Mouse (Mus musculus) gastrocnemius, adult 8-10 months (tissue): ENCODE measurements around the gene Hhipl1. TPM values are rescaled to one million over a fixed set of nuclear protein-coding genes. Genes with fewer than 3 reads are reported as not detected.

ENCODE experiments used
- DNase-seq, 2 experiments: peaks; one replicate each; pipeline ENCODE4 v3.0.0; 2022; ENCODE audit warnings: low spot score in 2 of 2
- total RNA-seq, 4 experiments: library from RNA; stranded (reverse); gene quantifications; 2 replicates each; pipeline ENCODE4 v1.2.4; 2022

Gene Hhipl1
- total RNA-seq, 4 experiments from 2014 or later, result 0.44 to 0.74 (median 0.69) TPM

DNA sequence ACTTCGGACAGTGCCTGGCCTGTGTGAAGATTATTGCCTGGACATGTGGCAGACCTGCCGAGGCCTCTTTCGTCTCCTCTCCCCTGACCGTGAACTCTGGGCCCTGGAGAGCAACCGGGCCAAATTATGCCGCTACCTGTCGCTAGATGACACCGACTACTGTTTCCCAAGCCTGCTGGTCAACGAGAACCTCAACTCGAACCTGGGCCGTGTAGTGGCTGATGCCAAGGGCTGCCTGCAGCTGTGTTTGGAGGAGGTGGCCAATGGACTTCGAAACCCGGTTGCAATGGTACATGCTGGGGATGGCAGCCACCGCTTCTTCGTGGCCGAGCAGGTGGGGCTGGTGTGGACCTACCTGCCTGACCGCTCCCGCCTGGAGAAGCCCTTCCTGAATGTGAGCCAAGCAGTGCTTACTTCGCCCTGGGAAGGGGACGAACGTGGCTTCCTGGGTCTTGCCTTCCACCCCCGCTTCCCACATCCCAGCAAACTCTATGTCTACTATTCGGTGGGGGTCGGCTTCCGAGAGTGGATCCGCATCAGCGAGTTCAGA, 5.7 kb downstream of the Hhipl1 start:
- no peak for DNase-seq

DNA sequence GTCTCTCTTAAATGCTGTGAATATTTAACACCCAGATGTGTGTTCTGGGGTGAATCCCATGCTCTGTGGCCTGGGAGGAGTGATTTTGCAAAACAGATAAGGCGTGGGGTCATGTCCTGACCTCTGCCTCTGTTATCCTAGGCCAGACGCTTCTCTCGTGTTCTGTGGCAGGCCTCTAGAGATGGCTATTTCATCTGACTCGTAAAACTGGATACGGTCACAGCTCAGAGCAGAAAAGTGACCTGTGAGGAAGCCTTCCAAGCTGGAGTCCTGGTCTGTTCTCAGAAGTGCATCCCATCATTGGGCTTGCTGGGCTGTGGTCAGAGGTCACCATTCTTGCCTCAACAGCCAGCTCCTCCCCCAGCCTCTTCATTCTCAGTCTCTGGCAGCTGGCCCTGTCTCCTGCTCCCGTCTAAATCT, 6.4 kb downstream of the Hhipl1 start:
- no peak for DNase-seq

DNA sequence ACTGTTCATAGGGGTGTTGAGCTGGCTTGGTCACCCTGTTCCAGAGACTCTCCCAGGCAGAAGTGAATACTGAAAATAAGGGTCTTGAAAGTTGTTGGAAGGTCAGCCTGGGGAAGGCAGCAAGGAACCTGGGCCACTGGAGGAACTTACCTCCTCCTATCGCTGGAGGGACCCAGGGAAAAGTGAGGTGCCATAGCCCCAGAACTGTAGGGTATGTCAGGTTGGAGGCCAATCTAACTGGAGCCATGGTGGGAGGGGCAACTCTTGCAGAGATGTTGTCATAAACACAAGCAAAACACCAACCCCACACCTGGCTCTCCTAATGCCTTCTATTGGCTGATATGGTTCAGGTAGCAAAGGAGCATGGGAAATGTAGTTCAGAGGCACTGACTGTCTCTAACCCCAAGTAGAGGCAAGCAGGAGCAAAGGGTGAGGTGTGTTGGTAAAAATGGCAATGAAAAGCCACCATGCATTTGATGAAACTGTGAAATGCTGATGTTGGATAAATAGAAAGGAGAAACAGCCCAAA, 7.2 kb downstream of the Hhipl1 start:
- DNase-seq, result no peak

DNA sequence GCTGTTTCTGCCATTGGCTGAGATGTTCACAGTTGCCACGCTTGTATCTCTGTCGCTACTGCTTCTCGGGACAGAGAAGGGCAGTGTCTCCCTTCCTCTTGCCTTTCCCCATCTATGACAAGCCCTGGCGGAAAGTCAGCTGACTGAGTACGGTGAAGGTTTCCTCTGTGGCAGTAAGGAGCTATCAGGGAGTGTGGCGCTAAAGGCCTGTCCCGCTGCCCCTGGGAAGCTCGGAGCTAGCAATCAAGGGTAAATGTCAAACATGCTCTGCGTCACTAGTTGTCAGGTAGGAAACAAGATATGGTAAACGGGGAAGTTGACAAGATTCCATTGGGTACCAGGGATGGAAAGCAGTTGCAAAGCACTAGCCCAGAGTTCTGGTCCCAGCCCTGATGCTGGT, 9.7 kb downstream of the Hhipl1 start:
- DNase-seq, result no peak

DNA sequence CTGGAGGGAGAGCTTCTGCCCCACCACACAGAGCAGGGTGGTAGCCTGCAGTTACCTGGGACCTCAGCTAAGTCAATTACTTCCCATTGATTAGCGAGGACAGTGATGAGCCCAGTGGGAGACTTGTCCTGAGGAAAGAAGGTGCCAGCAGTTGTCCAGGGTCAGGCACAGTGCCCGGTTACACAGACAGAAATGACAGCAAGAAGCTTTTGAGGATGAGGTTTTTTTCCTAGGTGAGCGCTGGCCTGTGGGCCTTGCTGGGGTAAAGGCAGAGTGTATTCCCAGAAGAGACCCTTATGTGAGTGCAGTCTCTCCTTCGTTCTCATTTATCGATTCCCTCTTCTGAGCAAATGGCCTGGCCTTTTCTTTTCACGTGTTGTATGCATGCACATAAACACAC, 10.6 kb downstream of the Hhipl1 start:
- no peak for DNase-seq

DNA sequence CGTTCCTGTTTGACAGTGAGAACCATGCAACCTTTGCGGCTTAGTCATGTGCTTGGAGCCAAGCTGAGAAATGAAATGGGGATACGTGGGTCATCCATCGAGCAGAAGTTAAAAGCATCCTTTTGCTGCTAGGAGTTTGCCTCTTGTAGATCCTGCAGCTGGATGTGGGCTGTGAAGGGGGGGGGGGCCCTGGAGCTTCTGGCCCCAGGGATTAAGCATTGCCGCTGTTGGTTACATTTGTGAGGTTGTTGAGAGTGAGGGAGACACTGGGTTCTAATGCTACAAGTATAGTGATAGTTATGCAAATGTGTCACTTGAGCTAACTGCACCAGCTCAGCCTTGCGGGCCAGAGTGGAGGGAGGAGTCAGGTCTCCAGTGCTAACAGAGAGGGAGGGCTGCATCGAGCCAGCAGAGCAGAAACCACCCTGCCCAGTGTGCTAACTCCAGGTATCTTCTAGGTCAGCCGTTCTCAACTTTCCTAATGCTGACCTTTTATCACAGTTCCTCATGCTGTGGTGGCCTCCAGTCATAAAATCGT, 11.2 kb downstream of the Hhipl1 start:
- no peak for DNase-seq

DNA sequence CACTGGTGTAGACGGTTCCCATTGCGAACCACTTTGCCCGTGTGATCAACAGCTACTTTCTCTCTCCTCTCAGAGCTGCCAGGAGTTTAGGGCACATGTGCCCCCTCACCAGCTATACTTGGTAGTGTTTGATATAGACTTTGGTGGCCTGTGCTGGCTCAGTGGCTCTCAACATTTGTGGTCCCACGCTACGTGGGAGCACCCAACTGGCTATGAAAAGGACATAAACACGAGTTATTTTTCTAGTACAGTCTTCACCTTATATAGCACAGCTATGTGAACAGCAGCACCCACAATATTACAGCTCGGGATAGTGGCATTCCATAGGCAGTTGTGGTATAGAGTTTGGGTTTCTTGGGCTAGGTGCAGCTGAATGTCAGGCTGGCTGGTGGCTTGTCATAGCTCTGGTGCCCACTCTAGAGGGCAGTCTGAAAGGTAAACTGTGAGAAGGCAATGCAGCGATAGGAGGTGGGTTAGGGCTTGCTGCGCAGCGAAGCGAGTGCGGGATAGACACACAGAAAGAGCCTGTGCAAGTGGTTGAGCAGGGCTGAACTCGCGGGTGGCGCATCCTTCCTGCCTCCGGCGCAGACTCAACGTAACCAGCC, 11.9 kb downstream of the Hhipl1 start:
- DNase-seq, result no peak

DNA sequence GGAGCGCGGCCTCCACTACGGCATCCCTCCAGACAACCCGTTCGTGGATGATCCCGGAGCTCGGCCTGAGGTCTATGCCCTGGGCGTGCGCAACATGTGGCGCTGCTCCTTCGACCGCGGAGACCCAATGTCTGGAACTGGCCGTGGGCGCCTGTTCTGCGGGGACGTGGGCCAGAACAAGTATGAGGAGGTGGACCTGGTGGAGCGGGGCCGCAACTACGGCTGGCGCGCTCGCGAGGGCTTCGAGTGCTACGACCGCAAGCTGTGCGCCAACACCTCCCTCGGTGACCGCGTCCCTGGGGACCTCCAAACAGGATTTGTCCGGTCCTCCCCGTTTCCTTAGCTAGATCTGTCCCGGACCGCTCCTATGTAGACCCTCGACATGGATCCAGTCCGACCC, 12.4 kb downstream of the Hhipl1 start:
- no peak for DNase-seq

DNA sequence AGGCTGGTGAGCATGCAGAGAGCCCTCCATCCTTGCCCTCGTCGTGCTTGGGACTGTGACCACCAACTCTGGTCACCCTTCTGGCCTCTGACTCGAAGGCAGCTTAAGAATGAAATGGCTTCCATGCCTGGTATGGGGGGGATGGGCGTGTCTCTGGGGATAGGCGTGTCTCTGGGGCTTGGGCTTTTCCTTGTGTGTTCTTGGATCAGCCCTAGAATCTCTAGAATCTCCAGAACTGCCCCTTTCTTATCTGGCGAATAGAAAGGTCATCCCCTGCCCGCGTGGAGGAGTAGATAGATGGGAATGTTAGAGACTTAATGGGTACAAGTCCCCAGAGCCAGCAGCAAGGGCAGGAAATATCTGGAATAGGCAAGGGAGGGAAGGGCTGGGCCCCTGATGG, 14.0 kb downstream of the Hhipl1 start:
- no peak for DNase-seq

DNA sequence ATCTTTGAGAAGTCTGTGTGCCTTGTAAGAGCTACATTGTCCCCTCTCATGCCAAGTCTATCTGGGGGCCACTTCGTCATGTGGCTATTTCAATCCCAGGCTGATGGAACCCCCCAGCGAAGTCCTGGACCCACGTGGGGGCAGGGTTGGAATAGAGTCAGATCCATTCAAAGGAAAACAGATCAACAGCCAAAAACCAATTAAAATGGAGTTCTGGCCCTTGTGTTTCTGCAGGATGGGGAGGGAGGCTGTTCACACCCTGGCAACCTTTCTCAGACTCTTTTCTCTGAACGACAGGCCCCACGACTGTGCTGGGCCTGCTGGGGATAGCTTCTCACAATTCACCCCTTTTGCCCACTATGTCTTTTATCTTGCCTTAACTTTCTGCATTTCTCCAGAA, 20.3 kb downstream of the Hhipl1 start:
- DNase-seq, result no peak

DNA sequence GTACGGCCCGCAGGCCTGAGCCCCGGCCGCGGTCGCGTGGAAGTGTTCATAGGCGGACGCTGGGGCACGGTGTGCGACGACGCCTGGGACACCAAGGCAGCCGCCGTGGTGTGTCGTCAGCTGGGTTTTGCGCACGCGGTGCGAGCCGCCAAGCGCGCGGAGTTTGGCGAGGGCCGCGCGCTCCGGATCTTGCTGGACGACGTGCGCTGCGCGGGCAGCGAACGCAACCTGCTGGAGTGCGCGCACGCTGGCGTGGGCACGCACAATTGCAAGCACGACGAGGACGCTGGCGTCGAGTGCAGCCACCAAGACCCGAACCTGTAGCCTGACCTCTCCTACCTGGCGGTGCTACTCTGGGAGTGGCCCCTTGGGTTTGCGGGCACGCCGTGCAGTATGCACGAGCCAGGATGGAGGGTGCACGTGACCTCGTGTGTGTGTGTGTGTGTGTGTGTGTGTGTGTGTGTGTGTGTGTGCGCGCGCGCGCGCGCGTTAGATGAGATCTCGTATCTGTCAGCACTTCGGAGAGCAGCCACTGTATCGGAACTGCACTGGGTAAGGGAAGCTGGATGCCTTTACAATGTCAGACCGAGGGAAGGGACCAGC, 21.9 kb downstream of the Hhipl1 start:
- DNase-seq, result no peak

DNA sequence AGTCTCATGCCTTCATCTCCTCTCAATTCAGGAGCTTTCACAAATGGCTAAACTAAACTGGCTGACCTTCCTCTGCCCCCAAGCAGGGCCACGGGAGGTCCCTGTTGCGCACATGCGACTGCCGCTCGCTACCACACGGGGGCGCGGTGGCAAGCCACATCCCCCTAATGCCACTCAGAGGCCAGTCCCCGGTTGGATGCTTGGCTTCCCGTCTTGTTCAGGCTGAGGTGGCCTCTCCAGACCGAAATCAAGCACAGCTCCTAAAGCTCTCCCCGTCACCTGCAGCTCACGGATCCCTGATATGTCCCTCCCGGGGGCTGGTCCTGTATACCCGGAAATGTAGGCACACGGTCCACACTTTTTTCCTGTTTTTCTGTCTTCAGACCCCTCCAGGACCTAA, 27.0 kb downstream of the Hhipl1 start:
- peak; percentile 80 to 83 for DNase-seq

DNA sequence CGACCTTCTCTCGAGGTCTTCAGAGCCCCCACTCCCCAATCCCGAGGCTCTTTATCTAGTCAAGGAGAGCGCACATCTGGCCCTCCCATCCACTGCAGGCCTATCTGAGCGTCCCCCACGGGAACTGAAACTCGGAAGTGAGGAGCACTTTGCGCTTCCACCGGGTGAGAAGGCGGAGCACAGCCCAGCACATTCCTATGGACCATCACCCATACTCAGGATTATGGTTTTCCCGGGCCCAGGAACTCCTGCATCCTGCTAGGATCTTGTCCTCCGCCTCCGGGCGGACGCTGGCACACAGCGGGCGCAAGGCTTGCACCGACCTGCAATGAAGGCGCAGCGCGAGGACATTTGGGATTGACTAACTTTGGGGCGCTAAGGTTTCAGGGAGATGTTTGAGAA, 27.4 kb downstream of the Hhipl1 start:
- no peak for DNase-seq

DNA sequence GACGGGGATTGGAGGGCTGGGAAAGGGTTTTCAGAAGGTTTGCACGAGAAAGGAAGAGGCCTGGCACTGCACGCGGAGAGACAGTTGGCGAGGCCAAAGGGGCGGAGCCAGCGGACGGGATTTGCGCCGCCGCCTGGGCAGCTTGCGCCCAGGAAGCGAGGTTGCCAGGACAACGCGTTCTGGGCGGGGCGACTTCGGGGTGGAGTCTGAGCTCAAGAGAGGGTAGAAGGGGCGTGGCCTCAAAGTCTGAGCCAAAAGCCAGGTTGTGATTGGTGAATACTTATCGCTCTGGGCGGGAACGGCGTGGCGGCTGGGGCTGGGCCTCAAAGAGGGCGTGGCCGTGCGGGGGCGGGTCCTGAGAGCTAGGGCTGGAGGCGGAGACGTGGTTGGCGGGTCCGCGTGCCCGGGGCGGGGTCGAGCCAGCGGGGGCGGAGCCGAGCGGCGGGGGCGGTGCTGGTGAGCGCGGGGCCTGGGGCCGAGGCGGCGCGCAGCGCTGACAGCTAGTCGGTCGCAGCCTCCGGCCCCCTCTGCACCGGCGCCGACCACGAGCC, 27.9 kb downstream of the Hhipl1 start, which contains the start of gene Cyp46a1:
Gene Cyp46a1 (plus strand): TSS at position 487 of the 551 bp plus-strand sequence.
- DNase-seq, result peak; percentile 100

DNA sequence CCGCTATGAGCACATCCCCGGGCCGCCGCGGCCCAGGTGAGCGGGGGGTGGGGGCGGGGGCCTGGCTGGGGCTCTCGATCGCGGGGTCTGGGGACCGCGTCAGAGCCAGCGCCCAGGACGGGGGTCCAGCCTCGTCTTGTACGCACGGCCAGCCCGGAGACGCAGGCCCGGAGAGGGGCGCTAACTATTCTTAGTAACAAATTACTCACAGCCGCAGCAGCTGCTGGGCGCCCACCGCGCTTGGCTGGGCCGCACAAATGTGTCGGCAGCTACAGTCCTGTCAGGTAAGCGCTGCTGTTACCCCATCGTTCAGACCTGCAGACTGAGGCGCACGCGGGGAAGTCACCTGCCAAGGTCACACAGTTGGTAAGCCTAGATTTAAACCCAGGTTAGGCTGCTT, 28.5 kb downstream of the Hhipl1 start:
- DNase-seq, result no peak

DNA sequence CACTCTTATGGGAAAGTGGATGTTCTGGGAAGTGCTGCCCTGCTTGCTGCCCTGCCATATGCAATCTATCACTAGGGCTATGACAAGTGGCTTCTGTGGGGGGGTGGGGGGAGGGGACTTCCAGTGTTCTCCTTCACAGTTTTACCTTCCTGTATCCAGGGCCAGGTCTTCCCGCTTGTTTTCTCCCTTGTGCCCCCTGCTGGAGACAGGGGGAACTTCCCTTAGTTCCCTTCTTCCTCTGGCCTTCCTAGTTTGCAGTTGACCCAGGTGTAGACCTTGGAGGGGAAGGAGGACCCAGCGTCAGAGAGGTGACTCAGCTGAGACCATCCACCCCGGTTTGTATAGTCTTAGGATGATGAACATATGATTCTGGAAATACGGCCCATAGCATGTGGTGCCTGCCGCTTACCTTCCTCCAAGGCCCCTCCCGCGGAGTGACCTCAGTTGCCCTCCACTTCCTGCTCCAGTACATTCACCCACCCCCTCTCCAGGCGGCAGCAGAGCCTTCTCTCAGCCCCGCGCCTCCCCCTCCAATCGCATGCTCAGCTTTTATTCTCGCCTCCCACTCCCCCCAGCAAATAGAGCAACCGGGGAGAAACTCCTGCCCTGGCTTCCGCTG, 32.6 kb downstream of the Hhipl1 start:
- DNase-seq, result no peak

DNA sequence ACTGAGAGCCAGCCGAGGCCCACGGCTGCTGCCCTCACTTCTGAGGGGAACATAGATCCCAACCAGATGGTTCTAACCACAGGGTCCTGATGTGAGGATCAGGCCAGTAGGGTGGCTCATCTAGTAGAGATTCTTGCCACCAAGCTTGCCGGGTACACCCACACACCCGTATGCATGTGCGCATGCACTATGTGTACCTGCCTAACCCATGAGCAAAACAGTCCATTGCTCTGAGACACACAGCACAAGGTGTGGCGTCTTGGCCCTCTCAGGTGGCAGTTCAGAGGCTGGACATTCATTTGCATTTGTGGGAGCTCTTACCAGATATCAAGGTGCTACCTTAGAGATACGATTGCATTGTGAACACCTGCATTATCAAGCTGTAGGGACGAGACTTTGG, 42.1 kb downstream of the Hhipl1 start:
- no peak for DNase-seq

DNA sequence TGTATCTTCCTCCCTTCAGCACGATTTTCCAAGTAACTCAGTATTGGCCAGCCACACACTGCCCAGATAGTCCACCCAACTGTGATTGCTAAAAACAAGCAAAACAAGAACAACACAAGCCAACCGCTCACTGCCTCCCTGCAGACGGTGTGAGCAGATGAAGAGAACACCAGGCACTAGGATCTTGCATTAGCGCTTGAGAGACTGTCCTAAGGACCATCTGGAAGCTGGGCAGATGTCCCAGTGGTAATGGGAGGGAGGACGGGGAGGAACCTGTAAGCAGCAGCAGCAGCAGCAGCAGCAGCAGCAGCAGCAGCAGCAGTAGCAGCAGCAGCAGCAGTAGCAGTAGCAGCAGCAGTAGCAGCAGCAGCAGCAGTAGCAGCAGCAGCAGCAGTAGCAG, 43.0 kb downstream of the Hhipl1 start:
- DNase-seq, result no peak

DNA sequence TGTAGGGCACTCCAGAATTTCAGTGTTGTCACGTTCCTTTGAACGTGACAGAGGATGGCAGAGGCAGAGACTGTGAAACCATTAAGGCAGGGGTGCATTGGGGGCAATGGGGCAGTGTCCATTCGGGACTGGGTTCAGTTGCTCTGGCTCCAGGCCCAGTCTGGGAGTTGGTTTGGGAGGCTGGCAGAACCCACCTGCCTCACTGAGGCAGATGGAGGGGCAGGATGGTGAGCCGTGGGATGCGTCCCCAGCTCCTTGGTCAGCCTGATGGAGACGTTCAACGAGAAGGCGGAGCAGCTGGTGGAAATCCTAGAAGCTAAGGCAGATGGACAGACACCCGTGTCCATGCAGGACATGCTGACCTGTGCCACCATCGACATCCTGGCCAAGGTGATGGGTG, 44.9 kb downstream of the Hhipl1 start:
- no peak for DNase-seq

DNA sequence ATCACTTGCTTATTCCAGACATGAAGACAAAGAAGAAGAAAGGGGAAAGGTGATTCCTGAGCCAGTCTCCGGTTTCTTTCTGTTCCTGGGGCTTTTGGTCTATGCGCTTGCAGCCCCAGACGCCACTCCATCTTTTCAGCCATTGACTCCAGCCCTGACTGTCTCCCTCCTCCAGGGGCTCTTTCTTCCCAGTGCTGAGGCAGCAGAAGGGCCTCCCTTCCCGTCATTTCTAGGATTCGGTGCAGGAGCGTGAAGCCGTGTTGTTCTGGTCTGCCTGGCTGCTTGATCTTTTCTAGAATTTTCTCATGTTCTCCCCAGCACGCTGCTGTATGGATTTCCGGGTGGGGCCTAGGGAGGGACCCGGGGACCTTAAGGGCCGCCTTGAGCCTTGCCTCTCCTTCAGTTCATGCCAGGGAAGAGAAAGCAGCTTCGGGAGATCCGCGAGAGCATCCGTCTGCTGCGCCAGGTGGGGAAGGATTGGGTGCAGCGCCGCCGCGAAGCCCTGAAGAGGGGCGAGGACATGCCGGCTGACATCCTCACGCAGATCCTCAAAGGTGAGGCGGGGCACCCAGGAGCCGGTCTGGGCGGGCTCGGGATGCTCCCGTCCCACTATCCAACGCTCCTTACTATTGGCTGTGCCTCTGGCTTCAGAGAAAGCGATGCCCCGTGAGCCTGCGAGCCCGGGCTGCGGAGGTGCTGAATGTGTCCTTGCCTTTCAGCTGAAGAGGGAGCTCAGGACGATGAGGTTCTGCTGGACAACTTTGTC, 46.5 kb downstream of the Hhipl1 start:
- DNase-seq, result no peak

DNA sequence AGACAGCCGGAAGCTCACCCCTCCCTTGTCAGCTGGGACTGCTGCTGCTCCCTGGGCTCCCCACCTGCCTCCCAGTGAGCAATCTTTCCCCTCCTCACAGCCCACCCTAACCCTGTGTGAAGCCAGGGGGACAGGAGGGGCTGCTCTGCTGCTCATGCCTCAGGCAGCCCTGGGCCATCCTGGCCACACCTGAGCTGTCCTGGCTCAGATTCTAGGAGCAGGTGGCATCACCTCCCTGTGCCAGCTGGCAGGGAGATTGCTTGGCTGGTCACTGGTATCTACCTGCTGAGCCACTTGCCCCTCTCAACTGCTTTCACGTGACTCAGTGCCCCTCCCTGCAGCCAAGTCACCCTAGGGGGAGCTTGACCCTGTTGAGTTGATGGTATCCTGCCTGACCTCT, 48.2 kb downstream of the Hhipl1 start:
- no peak for DNase-seq
